Mouse (Mus musculus): ENCODE measurements at regions not wholly inside any gene's neighbourhood (a gene's known extent, or its start where the extent isn't known, plus 50 kb on each side); places are given as distances from the start of the nearest gene placed in this dataset.

DNA sequence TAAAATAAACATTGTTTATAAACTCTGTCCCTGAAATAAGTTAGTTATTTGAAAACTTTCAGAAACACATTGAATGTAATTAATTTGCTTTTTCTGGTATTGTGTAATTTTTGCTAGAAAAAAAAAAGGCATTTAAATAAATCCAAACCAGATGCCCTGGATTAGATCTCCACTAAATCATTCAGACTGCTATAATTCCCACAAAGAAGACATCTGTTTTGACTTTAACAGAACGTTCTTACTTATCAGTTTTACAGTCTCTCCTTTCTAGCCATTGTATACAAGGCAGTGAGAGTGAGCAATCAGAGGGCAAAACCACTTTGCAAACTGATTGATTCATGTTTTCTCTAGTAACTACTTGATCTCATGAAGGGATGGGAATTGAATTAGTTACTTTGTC, 478.8 kb downstream of the Slitrk6 start:
- DNase-seq (ENCODE audit: low read depth, low spot score), result no peak

DNA sequence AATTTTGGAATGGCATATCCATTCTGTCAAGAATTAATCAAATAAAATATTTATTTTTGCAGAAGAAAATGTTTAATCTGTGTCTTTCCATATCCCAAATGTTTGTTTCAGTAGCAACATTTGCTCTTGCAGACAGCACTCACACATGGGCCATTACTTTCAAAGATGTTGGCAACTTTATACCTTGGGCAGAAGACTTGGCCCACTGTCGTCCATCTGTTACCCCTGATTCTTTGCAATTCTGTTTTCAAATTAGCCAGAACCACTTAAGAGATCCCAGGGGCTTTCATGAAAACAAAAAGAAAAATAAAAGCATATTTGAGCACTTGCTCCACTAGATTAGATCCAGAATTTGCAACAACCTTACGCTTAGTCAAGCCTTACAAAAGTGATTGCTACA, 483.7 kb downstream of the Slitrk6 start:
- no peak for DNase-seq (ENCODE audit: low read depth, low spot score)

DNA sequence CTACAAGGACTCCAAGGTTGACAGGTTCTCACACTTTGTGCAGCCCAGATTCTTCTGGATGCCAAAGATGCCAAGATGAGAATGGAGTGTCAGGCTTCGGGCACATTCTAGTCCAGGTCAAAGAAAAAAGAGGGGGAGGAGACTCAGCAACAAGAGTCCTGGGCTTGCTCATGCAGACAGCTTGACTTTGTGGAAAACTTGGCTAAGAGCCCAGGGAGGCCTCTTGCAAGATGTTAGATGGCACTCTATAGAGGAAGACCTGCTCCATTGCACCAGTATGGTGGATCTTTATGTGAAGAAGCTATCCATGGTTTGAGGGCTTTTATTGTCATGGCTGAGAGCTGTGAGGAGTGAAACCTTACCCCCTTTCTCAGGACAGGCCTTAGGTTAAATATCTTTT, 510.5 kb downstream of the Slitrk6 start:
- no peak for DNase-seq (ENCODE audit: low read depth, low spot score)

DNA sequence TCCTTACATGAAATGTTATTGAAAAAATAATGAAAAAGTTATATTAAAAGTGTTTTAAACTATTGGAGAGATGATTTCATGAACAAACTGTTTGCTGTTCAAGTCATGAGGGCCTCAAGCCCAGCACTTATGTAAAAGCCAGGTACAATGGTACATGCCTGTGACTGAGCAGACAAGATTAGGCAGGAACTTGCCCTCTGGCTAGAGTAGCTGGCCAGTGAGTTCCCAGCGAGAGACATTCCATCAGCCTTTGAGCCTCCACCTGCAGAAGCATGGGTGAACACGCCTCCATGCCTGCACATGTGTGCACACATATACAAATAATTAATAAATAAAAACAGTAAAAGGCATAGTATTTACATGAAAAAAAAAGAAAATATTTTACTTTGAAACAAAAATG, 511.4 kb downstream of the Slitrk6 start:
- no peak for DNase-seq (ENCODE audit: low read depth, low spot score)

DNA sequence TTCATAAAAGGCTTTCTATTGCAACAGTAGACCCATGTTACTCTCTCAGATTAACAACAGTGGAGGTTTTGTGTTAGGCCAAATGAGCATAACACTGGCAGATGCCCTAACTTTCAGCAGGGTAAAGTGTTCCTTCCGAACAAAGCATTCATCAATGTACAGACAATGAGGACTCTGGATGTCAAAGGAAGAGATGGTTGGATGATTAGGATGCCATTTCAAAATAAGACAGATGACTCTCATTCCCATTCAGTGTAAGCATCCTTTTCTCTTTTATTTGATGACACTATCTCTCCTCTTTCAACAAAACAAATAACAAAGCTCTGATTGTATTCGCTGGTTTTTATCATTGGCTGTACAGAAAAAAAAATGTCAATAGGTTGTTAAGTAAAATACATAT, 516.1 kb downstream of the Slitrk6 start:
- peak; percentile 35 for DNase-seq (ENCODE audit: low read depth, low spot score)

DNA sequence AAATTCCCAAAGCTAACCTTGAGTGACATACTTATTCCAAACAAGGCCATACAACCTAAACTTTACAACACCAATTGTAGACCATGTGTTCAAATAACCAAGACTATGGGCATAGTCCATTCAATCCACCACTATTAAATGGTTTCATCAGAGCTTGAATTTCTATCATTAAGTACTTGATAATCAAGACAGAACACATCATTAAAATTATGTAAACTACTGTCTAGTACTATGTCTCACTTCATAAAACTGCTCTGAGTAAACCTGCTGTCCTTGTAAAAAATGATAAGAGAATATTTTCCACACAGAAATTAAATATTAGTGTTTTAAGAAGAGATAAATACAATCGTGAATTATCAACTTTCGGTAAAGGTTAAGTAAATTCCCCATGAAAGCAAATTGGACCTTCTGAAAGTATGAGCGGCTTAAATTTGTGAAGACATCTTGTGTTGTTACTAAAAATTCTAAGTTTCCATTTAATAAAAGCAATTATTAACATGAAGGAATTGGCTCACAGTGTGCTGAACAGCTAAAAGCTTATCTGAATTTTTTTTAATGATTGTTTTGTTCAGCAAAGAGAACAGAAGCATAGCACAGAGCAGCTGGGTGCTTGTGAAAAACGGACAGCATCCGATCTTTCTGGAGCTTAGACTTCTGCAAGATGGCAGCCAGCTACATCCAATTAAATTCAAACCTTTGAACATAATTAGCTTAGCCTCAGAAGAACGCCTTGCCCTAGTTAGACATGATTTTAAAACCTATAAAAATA, 530.1 kb downstream of the Slitrk6 start:
- no peak for DNase-seq (ENCODE audit: low read depth, low spot score)

DNA sequence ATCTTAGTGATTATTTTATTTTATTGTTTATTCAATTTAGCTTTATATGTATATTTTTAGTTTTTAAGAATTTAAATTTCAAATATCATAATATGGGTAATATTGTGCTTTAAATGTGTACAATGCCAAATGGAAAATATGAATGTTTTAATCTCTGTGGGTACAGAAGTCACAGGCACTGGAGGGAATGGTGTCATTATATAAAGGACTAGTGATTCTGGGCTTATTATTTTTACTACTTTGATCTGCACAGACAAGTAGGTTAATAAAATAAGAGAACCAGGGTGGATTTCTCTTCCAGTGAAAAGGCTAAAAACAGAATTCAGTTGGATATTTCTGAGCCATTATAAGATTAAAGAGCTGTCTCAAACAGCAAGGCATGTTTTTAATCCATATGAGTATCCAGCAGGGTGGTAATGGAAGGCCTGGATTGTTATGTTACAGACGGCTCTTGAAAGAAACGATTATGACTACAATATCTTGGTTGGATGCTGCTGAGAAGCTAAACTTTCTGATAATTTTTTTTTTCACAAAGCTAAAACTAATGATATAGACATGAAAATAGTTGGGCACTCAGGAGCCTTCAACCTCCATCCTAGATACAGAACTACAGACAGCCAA, 563.9 kb downstream of the Slitrk6 start:
- DNase-seq (ENCODE audit: low read depth, low spot score), result no peak

DNA sequence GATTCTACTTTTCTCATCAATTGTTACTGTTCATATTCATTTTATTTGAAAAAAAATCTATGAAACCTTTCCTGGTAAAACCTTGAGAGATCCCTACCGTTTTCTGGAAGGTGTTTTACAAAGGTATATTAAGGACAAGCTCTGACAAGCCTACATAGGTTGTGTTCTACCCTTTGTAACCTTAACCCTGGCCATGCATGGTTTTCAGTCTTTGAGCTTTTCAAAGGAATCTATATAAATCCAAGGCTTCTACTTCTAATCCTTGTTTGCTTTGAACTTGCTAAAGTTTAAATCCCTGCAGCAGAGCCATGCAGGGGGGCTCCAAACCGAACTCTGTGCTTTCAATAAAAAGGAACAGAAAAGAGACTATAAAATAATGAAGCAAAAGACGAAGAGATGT, 564.5 kb downstream of the Slitrk6 start:
- DNase-seq (ENCODE audit: low read depth, low spot score), result no peak

DNA sequence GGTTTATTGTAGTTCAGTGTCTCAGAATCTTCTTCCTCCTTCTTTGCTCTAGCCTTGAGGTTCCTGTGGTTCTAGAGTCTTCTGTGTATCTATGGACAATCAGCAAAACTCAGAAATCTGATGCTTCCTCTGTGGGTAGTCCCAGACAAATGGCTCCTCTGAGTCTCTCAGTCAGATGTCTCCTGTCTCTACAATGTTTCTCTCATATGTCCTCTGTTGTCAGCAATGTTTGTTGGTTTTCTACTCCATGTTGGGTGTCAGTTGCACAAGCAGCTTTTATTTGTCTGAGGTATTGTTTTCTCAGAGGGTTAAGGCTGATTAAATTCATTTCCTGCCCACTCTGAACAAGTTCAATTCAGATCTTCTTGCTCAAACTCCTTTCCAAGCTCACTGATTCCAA, 575.8 kb downstream of the Slitrk6 start:
- no peak for DNase-seq (ENCODE audit: low read depth, low spot score)

DNA sequence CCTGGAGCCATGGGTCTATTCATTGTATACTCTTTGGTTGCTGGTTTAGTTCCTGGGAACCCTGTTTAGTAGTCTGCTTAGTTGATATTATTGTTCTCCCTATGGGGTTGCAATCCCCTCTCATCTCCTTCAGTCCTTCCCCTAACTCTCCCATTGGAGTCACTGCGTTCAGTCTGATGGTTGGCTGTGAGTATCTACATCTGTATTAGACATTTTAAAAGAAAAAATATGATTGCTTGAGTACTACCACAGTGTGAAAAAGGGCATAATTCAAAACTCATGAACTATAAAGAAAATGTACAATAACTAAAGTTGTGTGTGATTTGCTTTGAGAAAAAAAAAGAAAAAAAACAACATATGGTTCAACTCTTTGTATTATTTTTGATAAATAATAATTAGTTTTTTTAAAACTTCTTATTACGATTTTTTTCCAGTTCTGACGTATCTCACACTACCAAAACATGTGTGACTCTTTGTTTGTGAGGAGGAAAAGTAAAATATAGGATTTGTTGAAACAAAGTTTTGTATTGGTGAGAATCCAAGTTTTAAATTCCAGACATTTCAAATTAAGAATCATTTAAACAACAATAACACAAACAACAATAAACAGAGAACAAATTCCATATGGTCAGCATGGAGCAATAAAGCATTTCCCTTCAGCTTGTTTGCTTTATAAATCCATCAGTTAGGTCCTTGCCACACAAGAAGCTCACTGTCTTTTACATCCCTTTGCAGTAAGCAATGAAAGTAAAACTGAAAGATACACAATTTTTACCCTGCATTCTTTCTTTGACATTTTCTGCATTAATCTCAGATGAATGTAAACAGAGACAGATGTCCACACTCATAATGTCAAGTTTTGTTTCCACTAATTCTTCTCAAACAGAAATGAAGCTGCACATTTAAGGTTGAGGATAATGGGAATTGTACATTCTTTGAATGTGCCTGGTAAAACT, 583.5 kb downstream of the Slitrk6 start:
- DNase-seq (ENCODE audit: low read depth, low spot score), result no peak

DNA sequence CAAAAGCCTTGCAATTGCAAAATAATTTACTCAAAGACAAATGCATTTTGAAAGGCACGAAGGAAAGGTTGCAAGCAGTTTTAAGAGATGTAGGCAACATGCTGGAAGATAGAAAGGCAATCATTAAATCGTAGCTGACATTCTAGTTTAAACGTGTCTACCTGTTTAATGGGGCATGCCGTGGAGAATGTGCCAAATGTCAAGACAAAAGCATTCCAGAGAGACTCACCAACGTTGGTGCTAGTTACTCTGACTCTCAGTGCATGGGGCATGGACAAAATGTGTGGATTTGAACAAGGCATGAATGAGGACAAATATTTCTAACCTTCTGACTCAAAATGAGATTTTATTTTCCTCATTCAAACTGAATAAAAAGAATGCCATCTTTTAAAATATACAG, 586.3 kb downstream of the Slitrk6 start:
- no peak for DNase-seq (ENCODE audit: low read depth, low spot score)

DNA sequence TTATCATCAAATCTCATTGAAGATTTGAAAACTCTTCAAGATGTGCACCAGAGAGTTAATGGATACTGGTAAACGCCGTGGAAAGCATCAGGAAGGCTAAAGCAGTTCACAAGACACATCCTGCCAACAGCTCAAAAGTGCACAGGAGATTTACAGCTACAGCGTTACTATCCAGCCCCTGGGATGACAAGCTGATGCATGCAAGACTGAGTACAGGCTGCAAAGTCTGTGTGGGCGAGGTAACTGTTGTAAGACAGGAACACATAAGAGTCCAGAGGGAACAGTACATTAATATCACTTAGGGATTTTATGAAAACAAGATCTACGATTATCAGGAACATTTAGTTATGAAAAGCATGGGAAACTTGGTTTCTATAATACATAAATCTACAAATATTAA, 626.7 kb downstream of the Slitrk6 start:
- DNase-seq (ENCODE audit: low read depth, low spot score), result no peak

DNA sequence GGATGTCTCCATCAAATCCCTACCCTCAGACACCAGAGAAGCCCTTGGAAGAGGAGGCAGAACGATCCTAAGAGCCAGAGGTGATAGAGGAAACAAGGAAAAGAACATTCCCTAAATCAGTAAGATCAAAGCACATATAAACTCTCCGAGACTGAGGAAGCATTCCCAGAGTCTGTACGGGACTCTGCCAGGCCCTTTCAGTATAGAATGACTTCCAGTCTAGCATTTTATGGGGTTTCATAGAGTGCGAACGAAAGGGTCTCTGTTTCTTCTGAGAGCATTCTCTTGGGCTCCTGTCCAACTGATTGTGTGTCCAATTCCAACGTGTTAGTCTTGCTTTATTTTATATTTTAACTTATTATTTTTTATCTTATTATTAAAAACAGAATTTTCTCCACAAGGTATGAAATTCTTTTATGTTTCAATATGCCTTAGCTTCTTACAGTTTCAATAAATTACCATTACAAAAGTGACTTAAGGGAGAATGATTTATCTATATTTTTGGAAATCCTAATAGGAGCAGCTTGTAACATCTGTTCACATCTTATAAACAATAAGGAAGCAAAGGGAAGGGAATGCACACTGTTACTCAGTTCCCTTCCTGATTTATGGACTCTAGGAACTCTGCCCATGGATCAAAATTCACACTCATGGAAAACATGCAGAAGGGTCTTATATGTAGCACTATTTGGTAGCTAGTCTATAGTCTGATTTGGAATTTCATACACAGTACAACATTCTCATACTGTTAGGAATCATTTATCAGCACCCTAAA, 628.8 kb downstream of the Slitrk6 start:
- no peak for DNase-seq (ENCODE audit: low read depth, low spot score)

DNA sequence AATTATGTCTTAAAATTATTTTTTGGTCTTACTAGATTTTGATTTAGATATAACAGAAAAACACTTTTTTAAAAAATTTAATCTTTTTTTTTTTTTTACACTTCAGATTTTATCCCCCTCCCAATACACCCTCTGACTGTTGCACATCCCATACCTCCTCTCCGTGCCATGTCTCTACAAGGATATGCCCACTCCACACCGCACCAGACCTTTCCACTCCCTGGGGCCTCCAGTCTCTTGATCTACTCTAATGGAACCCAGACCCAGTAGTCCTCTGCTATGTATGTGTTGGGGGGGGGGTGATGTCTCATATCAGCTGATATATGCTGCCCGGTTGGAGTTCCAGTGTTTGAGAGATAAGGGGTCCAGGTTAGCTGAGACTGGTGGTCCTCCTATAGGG, 632.2 kb downstream of the Slitrk6 start:
- no peak for DNase-seq (ENCODE audit: low read depth, low spot score)

DNA sequence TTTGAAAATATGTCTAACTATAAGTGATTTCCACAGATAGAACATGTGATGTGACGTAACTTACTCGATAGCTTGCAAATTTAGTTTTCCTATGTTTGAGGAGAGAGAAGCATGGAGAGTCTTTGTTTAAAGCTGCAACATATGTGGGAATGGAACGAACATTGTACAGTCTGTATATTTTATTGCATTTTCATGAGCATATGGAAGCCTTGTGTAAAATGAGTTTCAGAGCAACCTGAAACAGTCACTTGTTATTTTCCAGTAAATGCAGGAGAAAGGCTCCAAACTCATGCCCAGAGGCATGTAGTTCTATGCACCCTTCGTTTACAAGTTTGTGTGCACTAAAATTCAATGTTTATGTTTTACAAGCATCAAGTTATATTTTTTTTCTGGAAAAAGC, 639.4 kb downstream of the Slitrk6 start:
- no peak for DNase-seq (ENCODE audit: low read depth, low spot score)

DNA sequence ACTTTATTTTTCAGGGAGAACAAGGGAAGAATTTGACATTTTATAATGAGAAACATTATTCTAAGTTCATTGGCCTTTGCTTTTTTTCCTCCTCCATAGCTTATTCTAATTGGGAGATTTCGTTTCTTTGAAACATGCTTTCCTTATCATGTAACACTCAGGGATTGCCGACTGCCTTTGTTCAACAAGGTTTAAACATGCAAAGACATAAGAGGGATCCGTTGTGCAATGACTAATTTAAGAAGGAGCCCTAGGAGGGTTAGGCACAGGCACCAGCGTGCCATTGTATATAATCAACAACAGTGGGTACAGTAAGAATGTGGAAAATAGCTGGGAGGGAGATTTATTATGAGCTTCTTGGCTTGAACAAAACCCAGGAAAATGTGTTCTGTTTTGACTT, 654.1 kb downstream of the Slitrk6 start:
- DNase-seq (ENCODE audit: low read depth, low spot score), result no peak

DNA sequence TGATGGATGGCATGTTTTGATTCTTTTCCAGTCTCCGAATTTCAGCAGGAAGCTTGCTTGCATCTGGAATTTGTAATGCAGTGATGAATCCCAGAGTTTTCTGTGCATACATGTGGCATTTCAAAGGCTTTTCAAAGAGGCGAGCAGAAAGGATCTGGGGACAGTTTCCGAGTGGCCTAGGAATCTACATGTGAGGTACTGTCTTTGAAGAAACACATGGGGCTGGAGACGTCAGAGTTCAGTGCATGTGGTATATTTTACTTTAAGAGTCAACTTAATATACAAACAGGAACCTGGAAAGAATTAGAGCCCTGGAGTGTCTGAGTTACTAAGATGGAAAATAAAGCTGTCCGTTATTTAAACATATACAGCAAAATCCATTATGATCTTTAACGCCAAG, 676.6 kb downstream of the Slitrk6 start:
- DNase-seq (ENCODE audit: low read depth, low spot score), result no peak

DNA sequence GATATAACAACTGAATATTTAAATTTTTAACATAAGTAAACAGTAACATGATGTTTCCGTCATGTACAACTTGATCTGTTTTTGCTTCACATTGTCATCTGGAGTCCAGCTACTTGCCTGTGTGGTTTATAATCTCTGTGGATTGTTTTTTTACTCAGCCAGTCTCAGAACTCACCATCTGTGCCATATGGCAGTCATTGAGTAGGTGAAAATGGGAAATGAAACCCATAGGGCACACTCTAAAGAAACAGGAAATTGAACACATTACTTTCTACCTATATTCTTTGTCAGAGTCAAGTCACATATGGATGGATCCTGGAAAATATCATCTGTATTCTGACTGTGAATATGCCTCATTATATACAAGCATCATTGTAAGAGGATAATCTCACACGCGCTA, 707.2 kb downstream of the Slitrk6 start:
- no peak for DNase-seq (ENCODE audit: low read depth, low spot score)

DNA sequence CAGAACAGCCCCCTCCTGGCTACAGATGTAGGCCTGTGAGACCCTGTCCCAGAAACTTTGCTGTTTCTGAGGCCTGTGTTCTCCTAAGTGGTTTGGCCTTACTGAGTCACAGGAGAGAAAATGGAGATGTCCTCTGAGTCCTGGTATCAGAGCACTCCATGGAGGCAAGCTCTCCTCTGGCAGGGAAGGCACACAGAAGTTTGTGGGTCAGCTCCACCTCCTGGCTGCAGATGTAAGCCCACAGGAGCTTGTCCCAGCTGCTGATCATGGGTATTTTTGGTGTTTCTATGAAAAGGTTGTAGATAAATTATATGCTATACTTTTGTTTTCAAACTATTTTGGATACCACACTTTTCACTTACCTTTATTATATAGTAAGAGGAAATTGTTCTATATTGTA, 711.7 kb downstream of the Slitrk6 start:
- no peak for DNase-seq (ENCODE audit: low read depth, low spot score)

DNA sequence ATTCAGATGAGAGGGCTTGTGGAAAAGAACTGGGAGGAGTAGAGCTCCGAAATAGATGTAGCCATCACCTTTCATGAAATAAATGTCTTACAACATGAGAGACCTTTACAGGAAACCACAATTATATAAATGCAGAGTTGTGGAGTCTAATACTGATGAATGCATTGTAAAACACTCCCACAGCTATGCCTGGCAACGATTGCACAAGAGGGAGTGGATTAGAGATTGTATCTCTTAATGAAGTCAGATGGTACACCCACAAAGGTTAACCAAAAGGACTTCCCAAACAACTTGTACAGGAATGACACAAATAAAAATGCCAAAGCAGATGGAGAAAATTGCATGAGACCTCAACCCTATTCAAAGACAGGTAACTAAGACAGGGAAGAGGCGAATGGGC, 733.1 kb downstream of the Slitrk6 start:
- DNase-seq (ENCODE audit: low read depth, low spot score), result no peak

DNA sequence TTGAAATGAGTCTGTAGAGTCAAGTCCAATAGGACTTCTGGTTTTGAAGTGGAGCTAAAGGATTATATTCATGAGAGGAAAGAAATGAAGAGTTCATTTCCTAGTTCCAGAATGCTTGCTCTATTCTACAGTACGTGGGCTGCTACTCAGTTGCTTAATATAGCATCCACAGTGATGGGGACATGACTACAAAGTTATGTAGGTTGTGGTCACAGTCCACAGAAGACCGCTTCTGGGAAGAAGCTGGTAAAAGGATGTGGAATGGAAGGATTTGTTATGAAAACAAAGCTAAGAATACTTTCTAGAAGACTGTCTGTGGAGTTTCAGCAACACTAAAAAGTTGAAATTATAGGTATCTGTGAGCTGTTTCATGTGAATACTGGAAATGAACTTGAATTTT, 739.8 kb downstream of the Slitrk6 start:
- DNase-seq (ENCODE audit: low read depth, low spot score), result no peak

DNA sequence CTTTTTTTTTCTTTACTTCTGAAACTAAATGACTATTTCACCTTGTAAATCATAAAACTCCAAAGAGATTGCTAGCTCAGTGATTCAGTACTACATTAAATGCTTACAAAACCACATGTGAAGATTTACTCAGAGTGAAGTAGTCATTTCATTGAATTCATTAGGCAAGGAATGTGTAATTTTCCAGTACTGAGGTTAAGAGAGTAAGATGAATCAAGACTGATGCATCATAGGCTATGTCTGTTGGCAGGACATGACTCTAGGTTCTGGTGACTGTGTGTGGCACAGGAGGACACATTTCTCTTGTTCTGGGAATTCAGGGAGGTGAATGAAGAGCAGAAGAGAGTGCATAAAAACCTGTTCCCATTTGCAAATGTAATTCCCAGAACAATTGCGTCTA, 741.7 kb downstream of the Slitrk6 start:
- no peak for DNase-seq (ENCODE audit: low read depth, low spot score)

Data from ZHBTc4 (cell line).